Mouse (Mus musculus) forebrain, embryonic 16.5 days (tissue): Measurements from ENCODE around the gene Cdk6. TPM values are rescaled to one million over a fixed set of nuclear protein-coding genes. Genes with fewer than 3 reads are reported as not detected.

Experiments
- ATAC-seq: fragments of 200-750 bp; cut with Nextera tagmentation; 2 replicates; pipeline ENCODE4 v1.8.0; 2017; ENCODE audit warnings: mild to moderate bottlenecking, moderate library complexity
- H3K27ac ChIP-seq: fragments of 300-500 bp; sonication (generic); 2 replicates; pipeline ENCODE4 v1.5.1; 2014; ENCODE audit warnings: low read length, control low read depth
- H3K27me3 ChIP-seq: fragments of 300-500 bp; sonication (generic); replicated peaks from 2 replicates; pipeline ENCODE4 v1.6.1; 2014; ENCODE audit warnings: low read length; ENCODE audit not compliant: control insufficient read depth, insufficient read depth
- H3K36me3 ChIP-seq: fragments of 300-500 bp; sonication (generic); 2 replicates; pipeline ENCODE4 v1.6.1; 2014; ENCODE audit not compliant: control insufficient read depth, insufficient read depth
- H3K4me1 ChIP-seq: fragments of 300-500 bp; sonication (generic); replicated peaks from 2 replicates; pipeline ENCODE4 v1.6.1; 2014; ENCODE audit warnings: low read length; ENCODE audit not compliant: control insufficient read depth, insufficient read depth
- H3K4me2 ChIP-seq: fragments of 300-500 bp; sonication (generic); 2 replicates; pipeline ENCODE4 v1.6.1; 2014; ENCODE audit warnings: mild to moderate bottlenecking, low read length, control low read depth
- H3K4me3 ChIP-seq: fragments of 300-500 bp; sonication (generic); replicated peaks from 2 replicates; pipeline ENCODE4 v1.5.1; 2014; ENCODE audit warnings: mild to moderate bottlenecking, low read length, control low read depth
- H3K9ac ChIP-seq: fragments of 300-500 bp; sonication (generic); replicated peaks from 2 replicates; pipeline ENCODE4 v1.6.1; 2014; ENCODE audit warnings: low read depth, low read length, control low read depth
- H3K9me3 ChIP-seq: fragments of 300-500 bp; sonication (generic); 2 replicates; pipeline ENCODE4 v1.6.1; 2016; ENCODE audit warnings: low read length; ENCODE audit not compliant: control insufficient read depth
- WGBS: fragments of 180-500 bp; shearing (Covaris S2); extraction: QIAGEN DNeasy Blood & Tissue Kit; methylation state at CpG from one replicate; pipeline ENCODE4 v1.1.7; 2014; 5-methylcytosine and 5-hydroxymethylcytosine counted together
- polyA plus RNA-seq: library from polyadenylated mRNA; unstranded; fragments of >200 nt; fragmentation: Nextera tagmentation; extraction: Ambion mirVana; gene quantifications from 2 replicates; pipeline ENCODE4 v1.2.1, GENCODE M21; 2015

Cdk6 gene
- polyA plus RNA-seq, 1 experiment from 2014 or later, result 29.8 TPM

DNA sequence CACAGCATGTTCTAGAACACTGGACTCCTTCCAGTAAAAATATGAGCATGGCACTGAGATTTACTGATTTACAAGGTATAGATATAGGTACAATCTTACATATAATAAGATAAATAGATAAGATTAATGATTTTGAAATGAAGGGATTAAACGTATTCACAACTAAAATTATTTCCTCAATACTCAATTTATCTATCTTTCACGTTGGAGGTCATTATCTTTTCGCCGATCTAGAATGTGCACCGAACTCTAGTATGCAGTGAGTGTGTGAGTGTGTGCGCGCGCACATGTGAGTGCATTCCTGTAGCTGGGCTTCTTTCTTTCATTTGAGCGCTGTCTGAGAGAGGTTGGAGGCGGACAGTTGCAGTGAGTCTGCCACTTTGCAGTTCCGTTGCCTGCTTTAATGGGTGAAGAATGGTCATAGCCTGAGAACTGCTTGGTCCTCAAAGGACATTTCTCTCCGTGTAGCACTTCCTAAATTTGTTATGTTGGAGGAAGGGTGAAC is 13.8 kb downstream of the Cdk6 start:
- Histone ChIP-seq H3K27me3 (no peaks in the 10 kb centered on the region), H3K27ac (peak overlapping the region; percentile 16; the same call in 1 of the 2 replicates), H3K4me2 (no peak overlapping the region), H3K4me3 (no peak overlapping the region), H3K4me1 (peaks cover 16% of the 10 kb centered on the region), H3K9ac (no peak overlapping the region), H3K36me3 (no peaks in the 10 kb centered on the region), H3K9me3 (no peaks in the 10 kb centered on the region)
- ATAC-seq, result peak; percentile 41; the same call in 1 of the 2 replicates
- 85% methylated on average over 12 of the region's 12 CpGs for WGBS

DNA sequence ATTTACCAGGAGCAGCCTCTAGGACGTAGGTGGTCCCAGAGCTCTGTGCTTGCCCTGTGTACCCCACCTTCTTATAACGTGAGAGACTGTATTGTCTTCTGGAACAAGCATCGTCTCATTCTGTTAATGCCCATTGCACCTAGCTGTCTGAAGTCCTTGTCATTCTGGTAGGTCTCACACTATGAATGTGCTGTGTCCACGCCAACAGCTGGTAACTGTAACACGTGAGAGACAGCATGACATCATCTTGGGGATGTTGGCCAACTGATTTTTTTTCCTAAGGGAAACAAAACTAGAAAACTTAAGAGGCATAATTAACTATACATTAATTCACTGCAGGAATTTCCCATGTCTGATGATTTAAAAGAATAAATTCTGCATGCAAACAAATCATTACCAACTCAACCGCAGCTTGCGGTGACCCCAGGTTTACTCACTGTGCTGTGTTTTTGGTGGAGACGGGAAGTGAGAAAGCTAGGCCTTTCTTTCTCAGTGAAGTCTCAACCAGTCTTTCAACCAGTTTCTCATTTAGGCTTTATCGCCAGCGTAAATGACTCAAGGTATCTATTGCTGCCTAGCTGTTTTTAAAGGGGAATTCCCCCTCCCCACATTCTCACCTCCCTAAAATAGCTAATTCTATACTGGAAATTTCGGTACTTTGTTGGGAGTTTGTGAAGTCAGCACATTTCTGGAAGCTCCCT is 14.4 kb downstream of the Cdk6 start:
- peak; percentile 78 for ATAC-seq
- no peaks in the 10 kb centered on the region for H3K9me3 ChIP-seq
- H3K27ac ChIP-seq, result peak overlapping the region; percentile 51
- H3K4me1 ChIP-seq, result peaks cover 16% of the 10 kb centered on the region
- peak overlapping the region; percentile 8; the same call in 1 of the 2 replicates for H3K4me2 ChIP-seq
- H3K36me3 ChIP-seq, result no peaks in the 10 kb centered on the region
- H3K9ac ChIP-seq, result no peak overlapping the region
- no peaks in the 10 kb centered on the region for H3K27me3 ChIP-seq
- 27% methylated on average over 11 of the region's 11 CpGs for WGBS
- H3K4me3 ChIP-seq, result no peak overlapping the region

DNA sequence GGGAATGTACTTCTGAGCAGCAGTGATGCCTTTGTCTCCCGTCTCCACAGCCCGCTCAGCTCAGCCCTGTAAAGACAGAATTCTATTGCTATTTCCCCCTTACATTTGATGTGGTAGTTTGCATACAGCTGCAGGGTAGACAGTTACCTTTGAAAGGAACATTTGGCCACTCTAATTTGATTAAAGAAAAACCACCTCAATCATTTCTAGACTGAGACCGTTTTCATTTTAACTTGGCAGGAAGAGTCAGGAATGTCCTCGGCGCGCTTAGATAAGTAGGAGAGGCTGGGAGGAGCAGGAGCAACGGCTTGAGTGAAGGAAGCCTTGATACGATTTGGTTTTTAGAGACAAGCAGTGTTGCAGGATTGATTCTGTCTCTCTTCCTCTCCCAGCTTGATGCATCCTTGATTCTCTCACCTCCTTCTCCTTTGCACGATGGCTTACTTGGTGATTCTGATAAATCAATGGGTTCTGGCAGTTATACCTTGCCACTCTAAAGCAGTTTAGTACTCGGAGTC is 15.0 kb downstream of the Cdk6 start:
- Histone ChIP-seq H3K9ac (no peak overlapping the region), H3K4me3 (no peak overlapping the region), H3K4me1 (peaks cover 16% of the 10 kb centered on the region), H3K36me3 (no peaks in the 10 kb centered on the region), H3K9me3 (no peaks in the 10 kb centered on the region), H3K4me2 (peak overlapping the region; percentile 8; the same call in 1 of the 2 replicates), H3K27me3 (no peaks in the 10 kb centered on the region), H3K27ac (peak overlapping the region; percentile 51; the same call in 1 of the 2 replicates)
- 48% methylated on average over 10 of the region's 10 CpGs for WGBS
- peak; percentile 51 for ATAC-seq

DNA sequence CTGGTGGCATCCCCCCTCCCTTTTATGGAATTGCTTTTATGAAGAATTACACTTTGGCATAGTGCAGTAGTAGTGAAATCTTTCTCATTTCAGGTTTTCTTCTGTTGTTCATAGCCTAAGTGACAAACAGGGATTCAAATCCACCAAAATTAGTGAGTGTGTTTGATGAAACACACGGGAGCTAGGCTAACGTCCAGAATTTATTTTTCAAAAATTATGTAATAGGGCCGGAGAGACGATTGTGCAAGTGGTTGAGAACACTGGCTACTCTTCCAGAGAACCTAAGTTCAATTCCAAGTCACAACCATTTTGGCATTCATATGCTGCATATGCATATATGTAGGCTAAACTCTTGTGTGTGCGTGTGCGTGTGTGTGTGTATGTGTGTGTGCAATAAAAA is 16.2 kb downstream of the Cdk6 start:
- WGBS, result 96% methylated on average over 6 of the region's 6 CpGs
- Histone ChIP-seq H3K9ac (no peak overlapping the region), H3K4me1 (peaks cover 16% of the 10 kb centered on the region), H3K27me3 (no peaks in the 10 kb centered on the region), H3K27ac (no peak overlapping the region), H3K9me3 (no peaks in the 10 kb centered on the region), H3K36me3 (no peaks in the 10 kb centered on the region), H3K4me2 (no peak overlapping the region), H3K4me3 (no peak overlapping the region)
- no peak for ATAC-seq

DNA sequence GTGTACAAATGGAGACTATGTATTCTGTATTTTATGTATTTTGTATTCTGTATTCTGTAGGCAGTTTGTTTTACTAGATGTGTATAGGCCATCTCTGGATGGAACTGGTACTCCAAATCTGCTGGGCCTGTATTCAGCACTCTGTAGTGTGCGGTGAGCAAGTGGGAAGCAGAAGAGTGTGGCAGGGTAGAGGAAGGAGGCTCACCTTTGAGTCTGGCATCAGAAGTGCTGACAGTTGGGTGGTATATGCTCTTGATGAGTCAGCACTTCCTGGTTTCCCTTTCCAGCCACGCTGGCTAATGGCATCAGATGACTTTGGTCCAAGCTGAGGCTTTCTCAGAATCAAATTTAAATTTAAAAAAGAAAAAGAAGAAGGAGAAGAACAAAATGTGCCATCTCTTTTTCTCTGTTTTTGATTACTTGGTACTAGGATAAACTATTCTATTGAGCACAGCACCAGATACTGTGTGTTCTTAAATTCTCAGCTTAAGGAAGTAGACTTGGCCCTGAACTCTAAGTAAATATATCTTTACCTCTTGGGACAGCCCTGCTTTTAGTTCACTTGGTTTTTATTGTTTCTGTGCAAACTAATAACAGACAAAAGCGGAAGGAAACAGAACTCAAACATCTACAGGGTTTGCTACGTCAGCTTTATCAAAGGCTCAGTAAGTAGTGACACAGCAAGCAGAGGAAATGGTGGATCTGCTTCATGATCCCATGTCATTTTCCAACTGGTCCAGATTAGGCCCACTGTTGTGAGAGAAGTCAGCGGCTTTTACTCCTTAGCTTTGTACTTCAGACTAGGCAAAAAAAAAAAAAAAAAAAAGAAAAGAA is 17.6 kb downstream of the Cdk6 start:
- H3K27ac ChIP-seq, result no peak overlapping the region
- H3K9ac ChIP-seq, result no peak overlapping the region
- no peak overlapping the region for H3K4me3 ChIP-seq
- no peak for ATAC-seq
- H3K4me2 ChIP-seq, result no peak overlapping the region
- 84% methylated on average over 5 of the region's 5 CpGs for WGBS
- no peaks in the 10 kb centered on the region for H3K36me3 ChIP-seq
- H3K27me3 ChIP-seq, result no peaks in the 10 kb centered on the region
- peaks cover 16% of the 10 kb centered on the region for H3K4me1 ChIP-seq
- H3K9me3 ChIP-seq, result no peaks in the 10 kb centered on the region

DNA sequence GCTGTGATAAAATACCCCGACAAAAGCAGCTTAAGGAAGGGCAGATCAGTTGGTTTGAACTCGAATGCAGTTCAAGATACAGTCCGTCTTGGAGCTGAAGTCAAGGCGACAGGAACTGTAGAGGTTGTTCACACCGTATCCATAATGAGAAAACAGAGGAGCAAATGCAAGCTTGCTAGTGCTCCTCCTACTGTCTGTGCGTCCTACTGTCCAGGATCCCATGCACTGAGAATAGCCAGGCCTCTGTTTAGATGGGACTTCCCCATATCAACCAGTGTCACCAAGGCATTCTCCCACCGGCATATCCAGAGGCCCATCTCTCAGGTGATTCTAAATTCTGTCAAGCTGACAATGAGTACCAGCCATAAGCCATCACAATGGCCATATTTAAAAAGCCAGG is 18.6 kb downstream of the Cdk6 start:
- H3K9ac ChIP-seq, result no peak overlapping the region

DNA sequence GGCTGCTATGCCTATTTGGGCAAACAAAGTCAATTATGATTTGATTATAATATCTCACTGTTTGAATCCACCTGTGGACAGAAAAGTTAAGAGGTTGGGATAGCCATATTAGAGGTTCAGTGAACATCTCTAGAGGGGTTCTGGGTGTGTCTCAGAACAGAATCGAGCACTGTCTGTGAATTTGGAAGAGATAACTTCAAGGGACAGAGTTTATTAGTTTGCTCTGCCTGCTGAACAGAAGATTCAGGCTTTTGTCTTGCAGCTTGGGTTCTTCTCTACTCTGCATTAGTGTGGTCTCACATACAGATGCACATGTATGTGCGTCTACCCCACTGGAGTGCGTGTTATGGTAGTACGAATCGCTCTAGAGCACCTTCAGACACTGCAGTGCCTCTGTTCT is 20.0 kb downstream of the Cdk6 start:
- no peaks in the 10 kb centered on the region for H3K27me3 ChIP-seq
- H3K4me3 ChIP-seq, result no peak overlapping the region
- H3K27ac ChIP-seq, result no peak overlapping the region
- no peaks in the 10 kb centered on the region for H3K9me3 ChIP-seq
- peaks cover 5% of the 10 kb centered on the region for H3K4me1 ChIP-seq
- 96% methylated on average over 5 of the region's 5 CpGs for WGBS
- H3K36me3 ChIP-seq, result no peaks in the 10 kb centered on the region
- ATAC-seq, result no peak
- no peak overlapping the region for H3K4me2 ChIP-seq
- no peak overlapping the region for H3K9ac ChIP-seq

More for the DNA sequence above, 18.6 kb downstream of the Cdk6 start:
- Histone ChIP-seq H3K4me3 (no peak overlapping the region), H3K4me2 (no peak overlapping the region), H3K36me3 (no peaks in the 10 kb centered on the region), H3K9me3 (no peaks in the 10 kb centered on the region), H3K4me1 (peaks cover 16% of the 10 kb centered on the region), H3K27me3 (no peaks in the 10 kb centered on the region), H3K27ac (no peak overlapping the region)
- WGBS, result 83% methylated on average over 7 of the region's 7 CpGs
- no peak for ATAC-seq

DNA sequence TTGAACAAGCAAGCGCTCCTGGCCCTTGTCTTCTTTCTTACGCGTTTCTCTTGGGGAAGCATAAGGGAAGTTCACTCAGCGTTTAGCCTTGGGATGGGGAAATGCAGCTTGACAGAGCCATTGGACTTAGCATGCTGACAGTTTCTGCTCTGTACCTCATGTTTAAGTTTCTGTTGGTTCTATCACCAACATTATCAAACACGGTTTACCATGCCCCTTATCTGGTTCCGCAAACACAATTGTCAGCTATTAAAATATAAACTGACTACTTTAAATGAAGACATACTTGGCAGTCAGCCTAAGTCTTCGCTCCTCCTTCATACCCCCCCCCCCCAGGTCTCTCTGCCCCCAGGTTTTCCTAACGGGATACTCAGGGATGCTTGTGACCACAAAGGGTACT is 20.8 kb downstream of the Cdk6 start:
- no peak overlapping the region for H3K27ac ChIP-seq
- H3K27me3 ChIP-seq, result no peaks in the 10 kb centered on the region
- no peak for ATAC-seq
- H3K4me3 ChIP-seq, result no peak overlapping the region
- H3K4me2 ChIP-seq, result no peak overlapping the region
- no peaks in the 10 kb centered on the region for H3K9me3 ChIP-seq
- H3K4me1 ChIP-seq, result no peaks in the 10 kb centered on the region
- 92% methylated on average over 8 of the region's 8 CpGs for WGBS
- no peaks in the 10 kb centered on the region for H3K36me3 ChIP-seq
- H3K9ac ChIP-seq, result no peak overlapping the region
